Mouse (Mus musculus) common myeloid progenitor, adult 5-6 weeks (primary cell): ENCODE measurements around the gene Mgst1. TPM values are rescaled to one million over a fixed set of nuclear protein-coding genes. Genes with fewer than 3 reads are reported as not detected.

Experiments
- total RNA-seq: library from RNA; stranded (forward); fragments of 200-1000, 187-1606 nt; gene quantifications from 2 replicates; pipeline ENCODE4 v1.2.3, GENCODE M21; 2017

Gene Mgst1
- total RNA-seq, 1 experiment from 2014 or later: 23.4 TPM

Other genes starting within 250 kb of the Mgst1 start
- gene Slc15a5, start 60.4 kb upstream of the Mgst1 start, total RNA-seq: not detected in 2 replicates